Mouse (Mus musculus) Patski (cell line): ENCODE results near the gene Eif4h. TPM values are rescaled to one million over a fixed set of nuclear protein-coding genes. Genes with fewer than 3 reads are reported as not detected.

ENCODE experiments used
- ATAC-seq: fragments of 100-300 bp; one replicate; pipeline ENCODE4 v1.8.0; 2021
- CTCF ChIA-PET: fragments of 350-600 bp; sonication (Branson Sonifier 250); formaldehyde crosslinking; loops from one replicate; lab custom pipeline; 2022; ENCODE audit warnings: inconsistent platforms; lab: Charles Lee
- POLR2A ChIA-PET: fragments of 350-600 bp; sonication (Branson Sonifier 250); formaldehyde crosslinking; loops from one replicate; lab custom pipeline; 2022; ENCODE audit warnings: antibody characterized with exemption, inconsistent platforms; lab: Charles Lee
- DNase-seq: peaks from one replicate; pipeline ENCODE4 v3.0.0-alpha.2; 2011; ENCODE audit warnings: low read depth, low spot score
- H3K27me3 ChIP-seq: fragments of 371-371 bp; one replicate; pipeline ENCODE4 v1.5.1; 2021
- CTCF ChIP-seq: fragments of 100-300 bp; IDR thresholded peaks from one replicate; pipeline ENCODE4 v1.5.1; 2021
- in situ Hi-C: fragments of 300-500 bp; cut with MboI; formaldehyde crosslinking; loops from 3 replicates; pipeline ENCODE4 v1.11.1; 2018; ENCODE audit warnings: low pct_unique_long_range_greater_than_20kb, mixed read lengths
- polyA plus RNA-seq: library from polyadenylated mRNA; unstranded; gene quantifications from one replicate; pipeline ENCODE4 v1.2.3, GENCODE M21; 2021

Eif4h gene
- polyA plus RNA-seq, 1 experiment from 2014 or later = 390 TPM

GRCm38 (mm10) chr5:134677491-134677890 is 38.2 kb upstream of the Eif4h start:
- TF ChIP-seq CTCF = no peak
- H3K27me3 ChIP-seq = no peaks in the 10 kb centered on the region
- in situ Hi-C loops = no loop called here
- ChIA-PET CTCF (no interaction called here), POLR2A (no interaction called here)
- DNase-seq (no peak), ATAC-seq (no peak)

- ATAC-seq (peak; percentile 55), DNase-seq (peak; percentile 24)
- in situ Hi-C loops = no loop called here
- no peaks in the 10 kb centered on the region for H3K27me3 ChIP-seq
- ChIA-PET POLR2A (interaction anchor here (0.9 kb wide), 1 partner anchor 13 kb away, joined by 3 read pairs; no protein-coding TSS in a partner anchor), CTCF (interaction anchor here (1.3 kb wide), 1 partner anchor 182 kb away, joined by 4 read pairs; no protein-coding TSS in a partner anchor)
- no peak for TF ChIP-seq CTCF
Observed at GRCm38 (mm10) chr5:134675956-134676759, 36.9 kb upstream of the Eif4h start.

GRCm38 (mm10) chr5:134674977-134675376 is 35.7 kb upstream of the Eif4h start:
- no peak for TF ChIP-seq CTCF
- ATAC-seq (no peak), DNase-seq (no peak)
- in situ Hi-C loops = no loop called here
- CTCF ChIA-PET = interaction anchor here (1.3 kb wide), 1 partner anchor 181 kb away, joined by 4 read pairs; no protein-coding TSS in a partner anchor
- H3K27me3 ChIP-seq = no peaks in the 10 kb centered on the region
- POLR2A ChIA-PET = interaction anchor here (0.5 to 0.9 kb wide), 3 partner anchors 11 to 492 kb away, joined by 3 to 10 read pairs (median 3); no protein-coding TSS in a partner anchor

GRCm38 (mm10) chr5:134672611-134673010 is 33.3 kb upstream of the Eif4h start:
- DNase-seq = no peak
- H3K27me3 ChIP-seq = no peaks in the 10 kb centered on the region
- ChIA-PET POLR2A (no interaction called here), CTCF (no interaction called here)
- in situ Hi-C loops = no loop called here
- no peak for ATAC-seq
- no peak for TF ChIP-seq CTCF

DNA sequence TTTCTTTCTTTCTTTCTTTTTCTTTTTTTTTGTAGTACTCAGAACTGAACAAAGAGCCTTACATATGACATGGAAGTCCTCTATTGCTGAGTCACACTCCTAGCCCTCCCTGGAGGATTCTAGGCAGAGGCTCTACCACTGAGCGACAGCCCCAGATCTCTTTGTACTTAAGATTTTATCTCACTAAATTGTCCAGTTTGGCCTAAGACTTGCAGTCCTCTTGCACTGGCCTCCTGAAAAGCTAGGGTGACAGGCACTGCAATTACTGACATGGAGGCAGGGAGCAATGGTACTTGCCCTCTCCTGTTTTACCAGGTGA is 32.9 kb upstream of the Eif4h start:
- ChIA-PET POLR2A (no interaction called here), CTCF (no interaction called here)
- in situ Hi-C loops = no loop called here
- no peak for TF ChIP-seq CTCF
- DNase-seq = no peak
- no peak for ATAC-seq
- no peaks in the 10 kb centered on the region for H3K27me3 ChIP-seq

- ATAC-seq (no peak), DNase-seq (no peak)
- TF ChIP-seq CTCF = no peak
- ChIA-PET POLR2A (no interaction called here), CTCF (no interaction called here)
- H3K27me3 ChIP-seq = no peaks in the 10 kb centered on the region
- in situ Hi-C loops = no loop called here
Observed at GRCm38 (mm10) chr5:134671335-134672197, 32.3 kb upstream of the Eif4h start.

GRCm38 (mm10) chr5:134669001-134669708 is 29.9 kb upstream of the Eif4h start:
- no peak for ATAC-seq

DNA sequence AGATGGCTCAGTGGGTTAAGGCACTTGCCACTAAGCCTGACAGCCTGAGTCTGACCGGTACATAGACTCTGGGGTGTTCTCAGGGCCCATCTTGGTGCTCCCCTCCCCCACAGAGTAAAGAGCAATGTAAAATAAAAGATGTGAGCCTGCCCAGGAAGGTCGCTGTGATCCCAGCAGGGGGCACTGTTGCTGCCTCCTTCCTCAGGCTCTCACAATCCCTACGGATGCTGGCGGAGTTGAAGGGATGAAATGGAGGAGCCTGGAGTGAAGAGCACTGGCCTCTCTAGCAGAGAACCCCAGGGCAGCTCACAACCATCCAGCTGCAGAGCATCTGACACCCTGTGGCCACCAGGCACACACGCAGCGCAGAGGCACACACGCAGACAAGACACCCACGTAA is 29.2 kb upstream of the Eif4h start:
- in situ Hi-C loops = no loop called here
- no peak for TF ChIP-seq CTCF
- no peak for ATAC-seq
- DNase-seq = no peak
- POLR2A ChIA-PET = no interaction called here
- no peaks in the 10 kb centered on the region for H3K27me3 ChIP-seq
- CTCF ChIA-PET = interaction anchor here (1.4 kb wide), 1 partner anchor 35 kb away, joined by 3 read pairs; no protein-coding TSS in a partner anchor

More at GRCm38 (mm10) chr5:134669001-134669708, 29.9 kb upstream of the Eif4h start:
- ChIA-PET CTCF (interaction anchor here (1.4 kb wide), 1 partner anchor 34 kb away, joined by 3 read pairs; no protein-coding TSS in a partner anchor), POLR2A (no interaction called here)
- TF ChIP-seq CTCF = no peak
- DNase-seq = no peak
- no peaks in the 10 kb centered on the region for H3K27me3 ChIP-seq
- in situ Hi-C loops = no loop called here

- DNase-seq (no peak), ATAC-seq (no peak)
- in situ Hi-C loops = no loop called here
- no peaks in the 10 kb centered on the region for H3K27me3 ChIP-seq
- ChIA-PET CTCF (no interaction called here), POLR2A (no interaction called here)
- no peak for TF ChIP-seq CTCF
Observed at GRCm38 (mm10) chr5:134656708-134657107, 17.4 kb upstream of the Eif4h start.

GRCm38 (mm10) chr5:134652015-134652414 is 12.7 kb upstream of the Eif4h start:
- no peaks in the 10 kb centered on the region for H3K27me3 ChIP-seq
- DNase-seq (no peak), ATAC-seq (no peak)
- no peak for TF ChIP-seq CTCF
- in situ Hi-C loops = no loop called here
- CTCF ChIA-PET = interaction anchor here (1.3 to 1.5 kb wide), 2 partner anchors 33 to 37 kb away, joined by 3 to 5 read pairs; partner anchors contain the start of gene Limk1
- POLR2A ChIA-PET = no interaction called here
